Mouse (Mus musculus) adrenal gland, adult 2 months (tissue): ENCODE measurements around the gene Mgat2. TPM values are rescaled to one million over a fixed set of nuclear protein-coding genes. Genes with fewer than 3 reads are reported as not detected.
"Not testable (repeated sequence)": the region's sequence is repeated elsewhere in the genome, so short reads cannot be mapped to it uniquely, and the experiment has no call there.

ENCODE experiments used
- DNase-seq: peaks from one replicate; pipeline ENCODE4 v3.0.0; 2021
- long read RNA-seq: library from polyadenylated mRNA; stranded (forward); transcript quantifications from one replicate; pipeline ENCODE4 v2.0.0, GENCODE M21; 2021
- polyA plus RNA-seq: library from polyadenylated mRNA; depleted of rRNA; stranded (reverse); fragments of >200 nt; gene quantifications from 2 replicates; pipeline ENCODE4 v1.2.3, GENCODE M21; 2012; rRNA removed
- total RNA-seq, 2 experiments: library from RNA; stranded (reverse); gene quantifications; 2 replicates each; pipeline ENCODE4 v1.2.3; 2021

Gene Mgat2
- total RNA-seq, result 10 to 100 TPM; 45.6 to 60.8 TPM
- 26.7 and 29.5 TPM in 2 replicates for polyA plus RNA-seq
- long read RNA-seq, transcript Mgat2-201 (1 exons, 2,614 nt), result major isoform, 146 of 146 reads
- long read RNA-seq, partial matches to known transcripts, result 0 of 146 reads
- long read RNA-seq, other reads (novel, unspliced or antisense), result 0 of 146 reads

- DNase-seq, result peak; percentile 99
Measured at GRCm38 (mm10) chr12:69183583-69184308, at the start of gene Mgat2, which contains the start of gene Rpl36al. Gene Mgat2 (plus strand): TSS chr12:69184157. Gene Rpl36al (minus strand): TSS chr12:69184083.

- no peak for DNase-seq
Measured at GRCm38 (mm10) chr12:69139201-69139600, 44.8 kb upstream of the Mgat2 start.

GRCm38 (mm10) chr12:69139841-69140240 lies 44.1 kb upstream of the Mgat2 start:
- no peak for DNase-seq

- DNase-seq, result no peak
Measured at GRCm38 (mm10) chr12:69143460-69143859, 40.5 kb upstream of the Mgat2 start.

- no peak for DNase-seq
Measured at GRCm38 (mm10) chr12:69147166-69147735, 36.7 kb upstream of the Mgat2 start.

GRCm38 (mm10) chr12:69150049-69150448 lies 33.9 kb upstream of the Mgat2 start:
- DNase-seq, result no peak

- DNase-seq, result no peak
Measured at GRCm38 (mm10) chr12:69155923-69156322, 28.0 kb upstream of the Mgat2 start.

GRCm38 (mm10) chr12:69156436-69156835 lies 27.5 kb upstream of the Mgat2 start:
- no peak for DNase-seq

- no peak for DNase-seq
Measured at GRCm38 (mm10) chr12:69157107-69157506, 26.9 kb upstream of the Mgat2 start.

- no peak for DNase-seq
Measured at GRCm38 (mm10) chr12:69158366-69158764, 25.6 kb upstream of the Mgat2 start.

- peak; percentile 98 for DNase-seq
Measured at GRCm38 (mm10) chr12:69158765-69159577, 25.0 kb upstream of the Mgat2 start, which contains the start of gene Rps29. Gene Rps29 (minus strand): TSS chr12:69159186.

GRCm38 (mm10) chr12:69159578-69159940 lies 24.4 kb upstream of the Mgat2 start:
- DNase-seq, result peak; percentile 29

- DNase-seq, result not testable (repeated sequence)
Measured at GRCm38 (mm10) chr12:69160677-69161076, 23.3 kb upstream of the Mgat2 start.

GRCm38 (mm10) chr12:69163586-69163985 lies 20.4 kb upstream of the Mgat2 start:
- not testable (repeated sequence) for DNase-seq

GRCm38 (mm10) chr12:69164904-69165303 lies 19.1 kb upstream of the Mgat2 start:
- no peak for DNase-seq

GRCm38 (mm10) chr12:69166861-69167581 lies 16.9 kb upstream of the Mgat2 start:
- DNase-seq, result not testable (repeated sequence)

- DNase-seq, result no peak
Measured at GRCm38 (mm10) chr12:69167656-69168460, 16.1 kb upstream of the Mgat2 start.

- DNase-seq, result peak; percentile 89
Measured at GRCm38 (mm10) chr12:69168461-69169106, 15.4 kb upstream of the Mgat2 start, which contains the start of gene Lrr1. Gene Lrr1 (plus strand): TSS chr12:69168814.

- no peak for DNase-seq
Measured at GRCm38 (mm10) chr12:69171307-69171706, 12.7 kb upstream of the Mgat2 start.

- no peak for DNase-seq
Measured at GRCm38 (mm10) chr12:69175975-69176374, 8.0 kb upstream of the Mgat2 start.
